Mouse (Mus musculus) liver, embryonic 14.5 days (tissue): ENCODE results near the gene Frmpd4.

ENCODE experiments used
- CTCF ChIP-seq: IDR thresholded peaks from 2 replicates; pipeline ENCODE4 v1.5.1; 2016; ENCODE audit warnings: antibody characterized with exemption, low read depth, control low read depth
- EP300 ChIP-seq: IDR thresholded peaks from 2 replicates; pipeline ENCODE4 v1.6.1; 2016; ENCODE audit warnings: antibody characterized with exemption, low read depth

DNA sequence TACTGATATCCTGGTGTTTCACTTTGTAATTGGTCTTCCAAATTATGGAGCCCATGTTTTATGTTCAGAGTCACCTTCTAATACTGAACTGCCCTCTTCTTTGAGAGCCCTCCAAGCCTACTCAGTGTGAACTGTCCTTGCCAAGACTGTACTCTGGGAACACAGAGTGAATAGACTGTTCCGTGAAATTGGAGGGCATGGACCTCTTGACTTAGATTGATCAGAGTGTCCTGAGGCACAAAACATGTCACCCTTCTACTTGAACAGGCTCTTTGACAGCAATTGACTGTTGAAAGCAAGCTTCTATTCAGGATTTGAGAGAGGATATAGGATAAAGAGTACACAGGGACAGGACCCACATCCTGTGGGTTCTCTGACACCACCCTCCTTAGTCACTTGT is 857.9 kb downstream of the Frmpd4 start:
- TF ChIP-seq CTCF = no peak
- no peak for TF ChIP-seq EP300
